Mouse (Mus musculus) liver, embryonic 14.5 days (tissue): ENCODE results near the gene Tec.

Source experiments
- CTCF ChIP-seq: IDR thresholded peaks from 2 replicates; pipeline ENCODE4 v1.5.1; 2016; ENCODE audit warnings: antibody characterized with exemption, low read depth, control low read depth
- EP300 ChIP-seq: IDR thresholded peaks from 2 replicates; pipeline ENCODE4 v1.6.1; 2016; ENCODE audit warnings: antibody characterized with exemption, low read depth

DNA sequence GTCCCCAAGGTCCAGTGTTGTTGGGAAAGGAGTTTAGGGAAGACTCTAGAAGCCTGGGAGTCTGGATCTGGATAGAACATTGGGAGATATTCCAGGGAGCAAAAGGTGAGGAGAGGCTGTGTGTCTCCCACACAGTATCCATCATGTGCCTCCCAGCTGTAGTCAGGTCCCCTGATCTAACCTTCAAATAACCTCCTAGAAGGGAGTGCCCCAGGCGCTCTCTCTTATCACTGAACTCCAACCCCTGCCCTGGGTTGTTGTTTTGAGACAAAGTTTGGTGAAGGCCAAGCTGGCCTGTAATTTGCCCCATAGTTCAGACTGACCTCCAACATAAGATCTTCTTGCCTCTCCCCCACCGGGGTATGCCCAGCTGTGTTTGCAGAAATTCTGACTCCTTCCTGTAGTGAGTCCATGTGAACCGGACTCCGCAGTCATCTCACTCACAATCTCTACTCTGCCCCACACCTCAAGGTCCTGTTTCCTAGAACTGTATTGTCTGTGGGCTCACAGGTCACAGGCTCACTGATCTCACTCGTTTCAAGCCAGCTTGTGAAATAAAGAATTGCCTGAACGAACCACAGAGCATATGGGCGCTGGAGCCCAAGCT, 119.5 kb downstream of the Tec start:
- TF ChIP-seq CTCF (no peak), EP300 (no peak)
